Comparison of ENCODE assay signal across 8 mouse cellular contexts in the genomic region with DNA sequence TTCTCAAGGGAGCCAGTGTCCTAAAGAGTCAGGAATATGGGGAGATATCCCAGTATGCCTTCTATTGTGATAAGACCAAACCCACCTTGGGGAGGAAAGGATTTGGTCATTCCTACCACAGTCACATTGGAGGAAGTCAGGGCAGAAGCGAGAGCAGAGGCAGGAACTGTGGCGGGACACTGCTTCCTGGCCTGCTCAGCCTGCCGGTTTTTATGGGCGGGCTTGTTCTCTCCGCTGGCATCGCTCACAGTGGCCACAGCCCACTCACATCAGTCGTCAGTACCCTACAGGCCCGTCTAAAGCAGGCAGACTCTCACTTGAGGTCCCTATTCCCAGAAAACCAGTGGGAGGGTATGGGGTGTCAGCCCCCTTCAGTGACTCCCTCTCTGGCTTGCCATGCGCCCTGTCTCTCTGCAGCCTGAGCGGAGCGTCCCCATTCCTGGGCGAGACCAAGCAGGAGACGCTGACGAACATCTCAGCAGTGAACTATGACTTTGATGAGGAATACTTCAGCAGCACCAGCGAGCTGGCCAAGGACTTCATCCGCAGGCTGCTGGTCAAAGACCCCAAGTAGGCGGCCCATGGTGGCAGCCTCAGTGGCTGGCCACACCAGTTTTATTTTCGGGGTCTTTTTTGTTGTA. TPM values are rescaled to one million over a fixed set of nuclear protein-coding genes. Genes with fewer than 3 reads are reported as not detected.
DNase-seq lines count a peak whose midpoint lies in the region; TF ChIP-seq lines count a peak whose summit lies in the region.
"Had no signal": no experiment of that assay in that cellular context is flagged by ENCODE, and none has a peak within 500 bp of the region (broad histone marks: within the 10 kb centered on the region; RNA-seq: fewer than 3 reads in every experiment).

No protein-coding gene starts in this region.

- no peak for DNase-seq in testis, postnatal 10 days (ENCODE audit: low spot score)
- no peak for DNase-seq in heart, embryonic 10.5 days (ENCODE audit: low spot score)
- peak; percentile 27 to 45 for DNase-seq in kidney, postnatal 4 days
- DNase-seq in naive thymus-derived CD4-positive, alpha-beta T cell, adult 2 months (ENCODE audit: low read depth): peak; percentile 35
- DNase-seq in cerebellum, adult 11-12 months: no peak
- no peak for DNase-seq in MN1 (ENCODE audit: low spot score)

- no peak for TF ChIP-seq CTCF in testis, adult 2 months (IDR thresholded peaks at IDR 0.05; ENCODE audit: control insufficient read depth, insufficient read depth, insufficient replicate concordance, low read depth, low read length)

- no peak overlapping the region; the same call in 1 of the 2 replicates for H3K27ac ChIP-seq in testis, adult 2 months (ENCODE audit: control insufficient read depth, insufficient read depth, low read depth, low read length)
- peak overlapping the region; percentile 97 for H3K27ac ChIP-seq in heart, embryonic 10.5 days

- WGBS in heart, embryonic 10.5 days: 81% methylated on average over 18 of the region's 18 CpGs

- H3K36me3 ChIP-seq in testis, adult 2 months (ENCODE audit: control insufficient read depth, insufficient read depth, low read length): no peaks in the 10 kb centered on the region
- H3K36me3 ChIP-seq in heart, embryonic 10.5 days: peaks cover 50% of the 10 kb centered on the region

- H3K9me3 ChIP-seq in heart, embryonic 10.5 days: no peaks in the 10 kb centered on the region

- no peaks in the 10 kb centered on the region for H3K27me3 ChIP-seq in testis, adult 2 months (ENCODE audit: control insufficient read depth, insufficient read depth, low read length)
- peaks cover 23% of the 10 kb centered on the region for H3K27me3 ChIP-seq in heart, embryonic 10.5 days (ENCODE audit: insufficient read depth, poor library complexity, severe bottlenecking)

- peak overlapping the region; percentile 7 for H3K4me3 ChIP-seq in testis, adult 2 months (ENCODE audit: control insufficient read depth, low read depth, low read length)
- peak overlapping the region; percentile 73 for H3K4me3 ChIP-seq in heart, embryonic 10.5 days

- H3K4me1 ChIP-seq in testis, adult 2 months (ENCODE audit: control insufficient read depth, insufficient read depth, low read length): peaks cover 43% of the 10 kb centered on the region
- H3K4me1 ChIP-seq in heart, embryonic 10.5 days: peaks cover 51% of the 10 kb centered on the region

- TF ChIP-seq POLR2A in testis, adult 2 months (IDR thresholded peaks at IDR 0.05; ENCODE audit: control insufficient read depth, low read depth, low read length): no peak

RNA-seq across cellular contexts. Expression of a gene that starts 7.8 kb away (rescaled TPM):
- polyA plus RNA-seq in testis, adult 2 months (2012; rRNA removed): 1.4 and 1.8 TPM in 2 replicates
- polyA plus RNA-seq in heart, embryonic 10.5 days (2016; fragmentation: Nextera tagmentation; extraction: Ambion mirVana): not detected in 2 replicates
- polyA plus RNA-seq: cerebellum, adult 2 months had no signal

RNA-seq across cellular contexts. Expression of a gene that starts 8.7 kb away (rescaled TPM):
- 52.6 and 61.6 TPM in 2 replicates for polyA plus RNA-seq in testis, adult 2 months (2012; rRNA removed)
- 56.3 and 78.7 TPM in 2 replicates for polyA plus RNA-seq in heart, embryonic 10.5 days (2016; fragmentation: Nextera tagmentation; extraction: Ambion mirVana)

RNA-seq across cellular contexts. Expression of a gene that starts 10.4 kb away (rescaled TPM):
- polyA plus RNA-seq in testis, adult 2 months (2012; rRNA removed): not detected in 2 replicates
- 2.7 and 3.8 TPM in 2 replicates for polyA plus RNA-seq in heart, embryonic 10.5 days (2016; fragmentation: Nextera tagmentation; extraction: Ambion mirVana)

RNA-seq across cellular contexts. Expression of a gene that starts 15.0 kb away (rescaled TPM):
- 1,507 and 1,673 TPM in 2 replicates for polyA plus RNA-seq in testis, adult 2 months (2012; rRNA removed)
- 447 and 460 TPM in 2 replicates for polyA plus RNA-seq in heart, embryonic 10.5 days (2016; fragmentation: Nextera tagmentation; extraction: Ambion mirVana)

RNA-seq across cellular contexts. Expression of a gene that starts 23.7 kb away (rescaled TPM):
- 164 and 184 TPM in 2 replicates for polyA plus RNA-seq in testis, adult 2 months (2012; rRNA removed)
- 53.5 and 62.2 TPM in 2 replicates for polyA plus RNA-seq in heart, embryonic 10.5 days (2016; fragmentation: Nextera tagmentation; extraction: Ambion mirVana)

Comparison
In these comparisons a context has a peak if more than half of its experiments do, and no peak if none do; other contexts are left out.
1. DNase-seq: peak in kidney, postnatal 4 days (2 of 2) and naive thymus-derived CD4-positive, alpha-beta T cell, adult 2 months (single experiment); none in testis, postnatal 10 days (single experiment), heart, embryonic 10.5 days (single experiment), cerebellum, adult 11-12 months (single experiment) and MN1 (single experiment).